Mouse (Mus musculus) forebrain, embryonic 15.5 days (tissue): ENCODE measurements around the gene Gm13723. TPM values are rescaled to one million over a fixed set of nuclear protein-coding genes. Genes with fewer than 3 reads are reported as not detected.

Experiments
- ATAC-seq: fragments of 200-750 bp; cut with Nextera tagmentation; replicated peaks from 2 replicates; pipeline ENCODE4 v1.8.0; 2017; ENCODE audit warnings: mild to moderate bottlenecking, moderate TSS enrichment, moderate library complexity
- H3K27ac ChIP-seq: fragments of 300-500 bp; sonication (generic); replicated peaks from 2 replicates; pipeline ENCODE4 v1.5.1; 2015; ENCODE audit warnings: mild to moderate bottlenecking, inconsistent platforms
- H3K27me3 ChIP-seq: fragments of 300-500 bp; sonication (generic); 2 replicates; pipeline ENCODE4 v1.6.1; 2015; ENCODE audit warnings: inconsistent platforms
- H3K36me3 ChIP-seq: fragments of 300-500 bp; sonication (generic); 2 replicates; pipeline ENCODE4 v1.6.1; 2015; ENCODE audit warnings: mild to moderate bottlenecking, inconsistent platforms
- H3K4me1 ChIP-seq: fragments of 300-500 bp; sonication (generic); 2 replicates; pipeline ENCODE4 v1.6.1; 2015; ENCODE audit warnings: inconsistent platforms
- H3K4me2 ChIP-seq: fragments of 300-500 bp; sonication (generic); replicated peaks from 2 replicates; pipeline ENCODE4 v1.6.1; 2015; ENCODE audit warnings: mild to moderate bottlenecking, inconsistent platforms
- H3K4me3 ChIP-seq: fragments of 300-500 bp; sonication (generic); 2 replicates; pipeline ENCODE4 v1.5.1; 2015; ENCODE audit warnings: mild to moderate bottlenecking, inconsistent platforms
- H3K9ac ChIP-seq: fragments of 300-500 bp; sonication (generic); replicated peaks from 2 replicates; pipeline ENCODE4 v1.6.1; 2015; ENCODE audit warnings: mild to moderate bottlenecking, inconsistent platforms
- H3K9me3 ChIP-seq: fragments of 300-500 bp; sonication (generic); 2 replicates; pipeline ENCODE4 v1.6.1; 2016; ENCODE audit warnings: inconsistent platforms
- WGBS: fragments of 180-500 bp; shearing (Covaris S2); methylation state at CpG from one replicate; pipeline ENCODE4 v1.1.7; 2015; ENCODE audit warnings: mixed read lengths; 5-methylcytosine and 5-hydroxymethylcytosine counted together
- polyA plus RNA-seq: library from polyadenylated mRNA; unstranded; fragments of >200 nt; fragmentation: Nextera tagmentation; extraction: Ambion mirVana; gene quantifications from 2 replicates; pipeline ENCODE4 v1.2.1, GENCODE M21; 2015

The Gm13723 gene
- not detected in 2 replicates for polyA plus RNA-seq

GRCm38 (mm10) chr2:86874702-86875101, at the start of gene Gm13723:
Gene Gm13723 (minus strand): TSS chr2:86874802.
- Histone ChIP-seq H3K36me3 (no peaks in the 10 kb centered on the region), H3K27me3 (no peaks in the 10 kb centered on the region), H3K9me3 (no peaks in the 10 kb centered on the region), H3K4me1 (no peaks in the 10 kb centered on the region), H3K27ac (no peak within 1 kb of the TSS), H3K4me3 (no peak within 1 kb of the TSS), H3K9ac (no peak within 1 kb of the TSS), H3K4me2 (no peak within 1 kb of the TSS)
- WGBS = 63% methylated on average over 1 of the region's 1 CpGs
- no peak for ATAC-seq

GRCm38 (mm10) chr2:86905647-86906046, 31.0 kb upstream of the Gm13723 start:
- Histone ChIP-seq H3K9ac (no peak overlapping the region), H3K9me3 (no peaks in the 10 kb centered on the region), H3K36me3 (no peaks in the 10 kb centered on the region), H3K4me3 (no peak overlapping the region), H3K27me3 (no peaks in the 10 kb centered on the region), H3K4me1 (no peaks in the 10 kb centered on the region), H3K4me2 (no peak overlapping the region), H3K27ac (no peak overlapping the region)
- 95% methylated on average over 2 of the region's 2 CpGs for WGBS
- no peak for ATAC-seq

GRCm38 (mm10) chr2:86892116-86892515, 17.5 kb upstream of the Gm13723 start, which contains the start of gene Olfr1097:
Gene Olfr1097 (minus strand): TSS chr2:86892216.
- no peak within 1 kb of the TSS for H3K4me2 ChIP-seq
- WGBS = 85% methylated on average over 1 of the region's 1 CpGs

GRCm38 (mm10) chr2:86851596-86851995, 23.0 kb downstream of the Gm13723 start, which contains the start of gene Olfr1095:
Gene Olfr1095 (minus strand): TSS chr2:86851696.
- no peak within 1 kb of the TSS for H3K4me2 ChIP-seq

More at GRCm38 (mm10) chr2:86892116-86892515, 17.5 kb upstream of the Gm13723 start, which contains the start of gene Olfr1097:
- no peaks in the 10 kb centered on the region for H3K36me3 ChIP-seq
- no peaks in the 10 kb centered on the region for H3K27me3 ChIP-seq
- H3K4me1 ChIP-seq = no peaks in the 10 kb centered on the region
- ATAC-seq = no peak
- no peak within 1 kb of the TSS for H3K27ac ChIP-seq
- H3K9ac ChIP-seq = no peak within 1 kb of the TSS
- no peak within 1 kb of the TSS for H3K4me3 ChIP-seq
- H3K9me3 ChIP-seq = no peaks in the 10 kb centered on the region

DNA sequence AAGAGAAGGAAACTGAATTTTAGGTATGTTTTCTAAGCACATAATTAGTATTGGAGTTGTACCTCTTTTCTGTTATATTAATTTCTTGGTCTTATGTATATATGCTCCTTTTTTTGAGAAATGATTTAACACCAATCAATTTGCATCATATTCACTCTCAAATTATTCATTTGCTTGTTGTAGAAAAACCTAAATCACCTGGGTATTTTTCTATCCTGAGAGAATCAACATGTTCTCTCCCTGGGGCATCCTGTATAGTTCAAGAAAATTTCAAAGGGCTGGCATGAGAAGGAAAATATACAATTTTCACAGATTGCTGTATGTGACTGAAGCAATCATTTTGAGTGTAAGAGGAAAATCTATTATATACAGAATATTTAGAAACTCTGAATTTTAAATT, 50.2 kb downstream of the Gm13723 start, which contains the start of gene Olfr1094:
TSS of gene Olfr1094 (plus strand) at position 301 of the 400 bp plus-strand sequence.
- Histone ChIP-seq H3K4me2 (no peak within 1 kb of the TSS), H3K36me3 (no peaks in the 10 kb centered on the region), H3K4me3 (no peak within 1 kb of the TSS), H3K27me3 (no peaks in the 10 kb centered on the region), H3K9me3 (no peaks in the 10 kb centered on the region), H3K27ac (no peak within 1 kb of the TSS), H3K4me1 (no peaks in the 10 kb centered on the region), H3K9ac (no peak within 1 kb of the TSS)
- no peak for ATAC-seq

More at GRCm38 (mm10) chr2:86851596-86851995, 23.0 kb downstream of the Gm13723 start, which contains the start of gene Olfr1095:
- no peaks in the 10 kb centered on the region for H3K4me1 ChIP-seq
- H3K9me3 ChIP-seq = no peaks in the 10 kb centered on the region
- H3K36me3 ChIP-seq = no peaks in the 10 kb centered on the region
- H3K9ac ChIP-seq = no peak within 1 kb of the TSS
- 90% methylated on average over 3 of the region's 3 CpGs for WGBS
- no peaks in the 10 kb centered on the region for H3K27me3 ChIP-seq
- H3K4me3 ChIP-seq = no peak within 1 kb of the TSS
- H3K27ac ChIP-seq = no peak within 1 kb of the TSS
- no peak for ATAC-seq

Other genes starting within 250 kb of the Gm13723 start
- gene Olfr1084, start 235.1 kb downstream of the Gm13723 start, polyA plus RNA-seq = not detected in 2 replicates
- gene Olfr1085, start 212.8 kb downstream of the Gm13723 start, polyA plus RNA-seq = not detected in 2 replicates
- gene Olfr1086, start 194.7 kb downstream of the Gm13723 start, polyA plus RNA-seq = not detected in 2 replicates
- gene Olfr1087, start 176.4 kb downstream of the Gm13723 start, polyA plus RNA-seq = not detected in 2 replicates
- not detected in 2 replicates for gene Olfr1089, start 141.1 kb downstream of the Gm13723 start, polyA plus RNA-seq
- not detected in 2 replicates for gene Olfr1090, start 115.8 kb downstream of the Gm13723 start, polyA plus RNA-seq
- gene Olfr1093, start 92.3 kb downstream of the Gm13723 start, polyA plus RNA-seq = not detected in 2 replicates
- not detected in 2 replicates for gene Olfr141, start 64.8 kb downstream of the Gm13723 start, polyA plus RNA-seq
- not detected in 2 replicates for gene Olfr1094, start 50.1 kb downstream of the Gm13723 start, polyA plus RNA-seq
- gene Olfr1095, start 23.1 kb downstream of the Gm13723 start, polyA plus RNA-seq = not detected in 2 replicates
- not detected in 2 replicates for gene Olfr1097, start 17.4 kb upstream of the Gm13723 start, polyA plus RNA-seq
- gene Olfr1098, start 49.7 kb upstream of the Gm13723 start, polyA plus RNA-seq = not detected in 2 replicates
- not detected in 2 replicates for gene Olfr1099, start 85.9 kb upstream of the Gm13723 start, polyA plus RNA-seq
- gene Olfr1100, start 105.2 kb upstream of the Gm13723 start, polyA plus RNA-seq = not detected in 2 replicates
- not detected in 2 replicates for gene Olfr1101, start 116.4 kb upstream of the Gm13723 start, polyA plus RNA-seq
- not detected in 2 replicates for gene Olfr1102, start 123.6 kb upstream of the Gm13723 start, polyA plus RNA-seq
- not detected in 2 replicates for gene Olfr1104, start 152.3 kb upstream of the Gm13723 start, polyA plus RNA-seq
- not detected in 2 replicates for gene Olfr1105, start 161.7 kb upstream of the Gm13723 start, polyA plus RNA-seq
- not detected in 2 replicates for gene Olfr1106, start 177.5 kb upstream of the Gm13723 start, polyA plus RNA-seq
- gene Olfr1107, start 201.0 kb upstream of the Gm13723 start, polyA plus RNA-seq = not detected in 2 replicates
- not detected in 2 replicates for gene Olfr1109, start 221.2 kb upstream of the Gm13723 start, polyA plus RNA-seq
- gene Olfr259, start 239.8 kb upstream of the Gm13723 start, polyA plus RNA-seq = not detected in 2 replicates